ENCODE assay signal across 13 mouse cellular contexts in genomic region chr1:38467305-38468083, GRCm38 (mm10).
DNase-seq lines count a peak whose midpoint lies in the region; ATAC-seq lines count a peak whose summit lies in the region.
"Had no signal": no experiment of that assay in that cellular context is flagged by ENCODE, and none has a peak within 500 bp of the region (broad histone marks: within the 10 kb centered on the region; RNA-seq: fewer than 3 reads in every experiment).

No protein-coding gene starts in this region.

- no peaks in the 10 kb centered on the region for H3K36me3 ChIP-seq in heart, embryonic 10.5 days
- H3K36me3 ChIP-seq in midbrain, embryonic 15.5 days (replicated peaks) = no peaks in the 10 kb centered on the region
- no peaks in the 10 kb centered on the region for H3K36me3 ChIP-seq in midbrain, embryonic 11.5 days (ENCODE audit: control insufficient read depth, insufficient read depth, low read length)
- H3K36me3 ChIP-seq in embryonic facial prominence, embryonic 14.5 days (ENCODE audit: control insufficient read depth, insufficient read depth, low read length) = no peaks in the 10 kb centered on the region

- no peak overlapping the region for H3K9ac ChIP-seq in midbrain, embryonic 15.5 days
- no peak overlapping the region for H3K9ac ChIP-seq in midbrain, embryonic 11.5 days (ENCODE audit: low read length)
- H3K9ac ChIP-seq in embryonic facial prominence, embryonic 14.5 days (ENCODE audit: low read depth, low read length) = no peak overlapping the region

- no peaks in the 10 kb centered on the region for H3K9me3 ChIP-seq in heart, embryonic 10.5 days
- no peaks in the 10 kb centered on the region for H3K9me3 ChIP-seq in midbrain, embryonic 15.5 days
- no peaks in the 10 kb centered on the region for H3K9me3 ChIP-seq in midbrain, embryonic 11.5 days (ENCODE audit: control insufficient read depth, low read length)
- H3K9me3 ChIP-seq in embryonic facial prominence, embryonic 14.5 days (ENCODE audit: control insufficient read depth, low read length) = no peaks in the 10 kb centered on the region

- no peaks in the 10 kb centered on the region for H3K27me3 ChIP-seq in heart, embryonic 10.5 days (ENCODE audit: insufficient read depth, poor library complexity, severe bottlenecking)
- H3K27me3 ChIP-seq in midbrain, embryonic 15.5 days (replicated peaks) = no peaks in the 10 kb centered on the region
- H3K27me3 ChIP-seq in midbrain, embryonic 11.5 days (ENCODE audit: control insufficient read depth, insufficient read depth, low read length) = no peaks in the 10 kb centered on the region
- H3K27me3 ChIP-seq in embryonic facial prominence, embryonic 14.5 days (replicated peaks; ENCODE audit: control insufficient read depth, insufficient read depth, low read length) = no peaks in the 10 kb centered on the region

- H3K27ac ChIP-seq in heart, embryonic 10.5 days = peak overlapping the region; percentile 52; the same call in 1 of the 2 replicates
- no peak overlapping the region for H3K27ac ChIP-seq in midbrain, embryonic 15.5 days
- no peak overlapping the region for H3K27ac ChIP-seq in midbrain, embryonic 11.5 days (ENCODE audit: low read depth, low read length)
- H3K27ac ChIP-seq in embryonic facial prominence, embryonic 14.5 days (replicated peaks; ENCODE audit: low read depth, low read length) = no peak overlapping the region
- H3K27ac ChIP-seq: kidney, postnatal 0 days had no signal

- H3K4me2 ChIP-seq in midbrain, embryonic 15.5 days = no peak overlapping the region
- H3K4me2 ChIP-seq in midbrain, embryonic 11.5 days = no peak overlapping the region
- no peak overlapping the region for H3K4me2 ChIP-seq in embryonic facial prominence, embryonic 14.5 days (ENCODE audit: low read depth, low read length)

- peak; percentile 51; the same call in 1 of the 2 replicates for ATAC-seq in midbrain, embryonic 15.5 days (replicated peaks)
- ATAC-seq in midbrain, embryonic 11.5 days (ENCODE audit: low FRiP score) = no peak
- ATAC-seq in embryonic facial prominence, embryonic 14.5 days (ENCODE audit: low read depth) = 0 out of 2 replicates have a peak, but pooled peaks have one; percentile 50
- ATAC-seq: inflammation-experienced regulatory T-cells, adult 6 months had no signal

- no peak for DNase-seq in heart, embryonic 10.5 days (ENCODE audit: low spot score)
- no peak for DNase-seq in heart, adult 8-10 months (ENCODE audit: low spot score)
- DNase-seq in midbrain, embryonic 11.5 days (ENCODE audit: low spot score, missing footprints) = no peak
- DNase-seq in embryonic facial prominence, embryonic 14.5 days (ENCODE audit: low spot score) = no peak
- peak; percentile 14 for DNase-seq in retina, embryonic 14.5 days (ENCODE audit: low spot score)
- no peak for DNase-seq in gastrocnemius, postnatal 25 days
- no peak for DNase-seq in thymus, postnatal 36 days
- DNase-seq: cerebellum, postnatal 10 days; lung, adult 2 months; thymus, postnatal 25 days had no signal

- peaks cover 45% of the 10 kb centered on the region for H3K4me1 ChIP-seq in heart, embryonic 10.5 days
- H3K4me1 ChIP-seq in midbrain, embryonic 15.5 days = no peaks in the 10 kb centered on the region
- no peaks in the 10 kb centered on the region for H3K4me1 ChIP-seq in midbrain, embryonic 11.5 days (ENCODE audit: control insufficient read depth, insufficient read depth, low read length)
- H3K4me1 ChIP-seq in embryonic facial prominence, embryonic 14.5 days (ENCODE audit: control insufficient read depth, insufficient read depth, low read length) = peaks cover 6% of the 10 kb centered on the region

- WGBS in heart, embryonic 10.5 days = 32% methylated on average over 7 of the region's 7 CpGs
- 59% methylated on average over 7 of the region's 7 CpGs for WGBS in midbrain, embryonic 15.5 days
- 63% methylated on average over 7 of the region's 7 CpGs for WGBS in midbrain, embryonic 11.5 days
- WGBS in embryonic facial prominence, embryonic 14.5 days = 50% methylated on average over 7 of the region's 7 CpGs

- H3K4me3 ChIP-seq in heart, embryonic 10.5 days = no peak overlapping the region
- H3K4me3 ChIP-seq in midbrain, embryonic 15.5 days = no peak overlapping the region
- no peak overlapping the region for H3K4me3 ChIP-seq in midbrain, embryonic 11.5 days (ENCODE audit: low read depth, low read length)
- no peak overlapping the region for H3K4me3 ChIP-seq in embryonic facial prominence, embryonic 14.5 days (ENCODE audit: low read depth, low read length)
